Mouse (Mus musculus): ENCODE data around the gene E2f2. TPM values are rescaled to one million over a fixed set of nuclear protein-coding genes. Genes with fewer than 3 reads are reported as not detected.

The E2f2 gene
- polyA plus RNA-seq, 1 experiment: 0.74 TPM

- H3K27me3 ChIP-seq (ENCODE audit: control insufficient read depth, insufficient read depth, low read length): peaks cover 9% of the 10 kb centered on the region; the same call in 1 of the 2 replicates
- no peak for DNase-seq
- no peak overlapping the region for H3K4me3 ChIP-seq (replicated peaks; ENCODE audit: insufficient read depth, low read depth, low read length)
- peaks cover 11% of the 10 kb centered on the region for H3K4me1 ChIP-seq (ENCODE audit: control insufficient read depth, insufficient read depth, low read length)
- TF ChIP-seq CTCF (IDR thresholded peaks at IDR 0.05; ENCODE audit: borderline replicate concordance, insufficient read depth, low read depth, low read length): no peak
- no peak for TF ChIP-seq POLR2A (IDR thresholded peaks at IDR 0.05; ENCODE audit: borderline replicate concordance, insufficient read depth, low read length)
- no peak overlapping the region for H3K27ac ChIP-seq (ENCODE audit: insufficient read depth, low read length)
- 77% methylated on average over 7 of the region's 7 CpGs for WGBS
Observed at GRCm38 (mm10) chr4:136244208-136244607, 72.0 kb downstream of the E2f2 start.

Other genes with a start within 250 kb of the E2f2 start
- 86.9 and 98.7 TPM in 2 replicates for gene Hmgcl, start 225.9 kb upstream of the E2f2 start, polyA plus RNA-seq (2012; rRNA removed)
- 39.6 and 42.9 TPM in 2 replicates for gene Gale, start 208.7 kb upstream of the E2f2 start, polyA plus RNA-seq (2012; rRNA removed)
- gene Lypla2, start 199.8 kb upstream of the E2f2 start, polyA plus RNA-seq (2012; rRNA removed): 123 and 127 TPM in 2 replicates
- 127 and 130 TPM in 2 replicates for gene Pithd1, start 185.1 kb upstream of the E2f2 start, polyA plus RNA-seq (2012; rRNA removed)
- gene Eloa, start 150.6 kb upstream of the E2f2 start, polyA plus RNA-seq (2012; rRNA removed): 18.3 and 19.2 TPM in 2 replicates
- gene Rpl11, start 119.0 kb upstream of the E2f2 start, polyA plus RNA-seq (2012; rRNA removed): 436 and 481 TPM in 2 replicates
- 53.6 and 55.1 TPM in 2 replicates for gene Id3, start 28.9 kb upstream of the E2f2 start, polyA plus RNA-seq (2012; rRNA removed)
- gene Asap3, start 34.0 kb downstream of the E2f2 start, polyA plus RNA-seq (2012; rRNA removed): 5.5 and 6.3 TPM in 2 replicates
- gene Tcea3, start 75.3 kb downstream of the E2f2 start, polyA plus RNA-seq (2012; rRNA removed): 1.2 and 1.6 TPM in 2 replicates
- 26.3 and 29.8 TPM in 2 replicates for gene Zfp46, start 112.3 kb downstream of the E2f2 start, polyA plus RNA-seq (2012; rRNA removed)
- 54.8 and 57.8 TPM in 2 replicates for gene Hnrnpr, start 138.5 kb downstream of the E2f2 start, polyA plus RNA-seq (2012; rRNA removed)

All from cerebellum, adult 2 months (tissue).